Mouse (Mus musculus): ENCODE results near the gene Ctsr.
A peak's percentile ranks its signal among the peaks of the same experiment; 100 is the strongest.

Ctsr gene

GRCm38 (mm10) chr13:61164156-61164555 lies at the start of gene Ctsr:
TSS of gene Ctsr (minus strand) at chr13:61164256.
- DNase-seq (ENCODE audit: low read depth, low spot score) = no peak

DNA sequence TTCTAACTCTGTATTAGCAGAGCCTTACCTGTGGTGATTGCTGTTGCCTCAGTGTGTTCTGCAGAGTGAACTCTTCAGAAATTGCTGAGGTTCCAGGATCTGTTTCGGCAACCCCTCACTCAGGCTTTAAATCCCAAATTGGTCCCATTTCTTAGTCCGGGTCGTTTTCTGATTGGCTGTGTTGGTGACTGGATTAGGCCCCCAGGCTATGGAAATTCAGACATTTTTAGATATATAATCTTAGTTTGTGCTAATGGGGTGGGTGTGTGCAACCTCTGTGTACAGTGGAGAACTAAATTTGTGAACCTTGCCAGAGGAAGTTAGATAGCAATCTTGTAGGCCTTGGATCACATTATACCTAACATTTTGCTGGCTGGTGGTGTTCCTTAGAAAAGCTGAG lies 39.3 kb upstream of the Ctsr start, which contains the start of gene Cts6:
TSS of gene Cts6 (minus strand) at position 101 of the 400 bp plus-strand sequence.
- no peak for DNase-seq (ENCODE audit: low read depth, low spot score)

DNA sequence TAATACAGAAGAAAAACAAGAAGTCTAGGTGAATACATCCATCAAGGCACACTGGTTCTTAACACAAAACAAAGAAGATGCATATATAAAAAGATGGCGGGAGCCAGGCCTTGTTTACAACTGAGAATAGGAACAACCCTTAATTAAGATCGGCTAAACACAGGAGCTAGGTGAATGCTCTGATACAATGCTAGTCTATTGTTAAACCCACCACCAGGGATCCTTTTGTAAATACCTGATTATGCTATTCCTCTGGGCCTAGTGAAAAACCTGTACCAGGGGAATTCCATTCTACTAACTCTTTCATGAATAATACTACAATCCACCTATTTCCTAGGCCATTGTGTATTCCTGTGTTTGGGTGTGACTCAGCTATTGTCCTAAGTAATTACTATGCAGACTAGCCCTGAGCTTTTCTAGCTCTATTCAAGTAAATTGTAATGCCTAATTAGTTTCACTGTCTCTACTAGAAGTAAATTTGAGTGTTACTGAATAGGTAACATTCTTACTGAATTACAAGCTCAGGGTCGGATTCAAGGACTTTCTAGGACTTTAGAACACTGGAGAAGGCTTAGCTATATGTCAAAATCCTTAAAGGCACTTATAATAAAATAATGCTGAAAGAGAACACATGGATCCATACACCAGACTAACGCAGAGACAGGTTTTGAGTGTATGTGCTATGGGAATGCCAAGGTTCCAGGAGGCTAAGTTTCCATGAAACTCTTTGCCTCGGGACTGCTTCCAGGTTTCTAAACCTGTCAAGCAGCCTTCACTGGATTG lies 21.3 kb upstream of the Ctsr start:
- DNase-seq (ENCODE audit: low read depth, low spot score) = peak; percentile 88

- DNase-seq (ENCODE audit: low read depth, low spot score) = peak; percentile 19
These were observed 566 bp upstream of the Ctsr start for GRCm38 (mm10) chr13:61164622-61165021.
